Mouse (Mus musculus) stomach, postnatal 0 days (tissue): ENCODE data around the gene Rab11b. TPM values are rescaled to one million over a fixed set of nuclear protein-coding genes. Genes with fewer than 3 reads are reported as not detected.

ENCODE experiments used
- ATAC-seq: fragments of 200-750 bp; cut with Nextera tagmentation; 2 replicates; pipeline ENCODE4 v1.8.0; 2017; ENCODE audit not compliant: low FRiP score, low TSS enrichment
- DNase-seq: peaks from one replicate; pipeline ENCODE4 v3.0.0-alpha.2; 2016; ENCODE audit warnings: low spot score
- H3K27ac ChIP-seq: fragments of 300-500 bp; sonication (generic); replicated peaks from 2 replicates; pipeline ENCODE4 v1.5.1; 2014; ENCODE audit warnings: mild to moderate bottlenecking, control low read depth
- H3K27me3 ChIP-seq: fragments of 300-500 bp; sonication (generic); 2 replicates; pipeline ENCODE4 v1.6.1; 2014; ENCODE audit warnings: low read length; ENCODE audit not compliant: control insufficient read depth, insufficient read depth
- H3K36me3 ChIP-seq: fragments of 300-500 bp; sonication (generic); 2 replicates; pipeline ENCODE4 v1.6.1; 2014; ENCODE audit warnings: low read length, mixed read lengths; ENCODE audit not compliant: control insufficient read depth, insufficient read depth
- H3K4me1 ChIP-seq: fragments of 300-500 bp; sonication (generic); replicated peaks from 2 replicates; pipeline ENCODE4 v1.6.1; 2014; ENCODE audit warnings: antibody characterized with exemption; ENCODE audit not compliant: control insufficient read depth, insufficient read depth
- H3K4me2 ChIP-seq: fragments of 300-500 bp; sonication (generic); replicated peaks from 2 replicates; pipeline ENCODE4 v1.6.1; 2014; ENCODE audit warnings: low read depth, mild to moderate bottlenecking, control low read depth, moderate library complexity
- H3K4me3 ChIP-seq: fragments of 300-500 bp; sonication (generic); 2 replicates; pipeline ENCODE4 v1.5.1; 2014; ENCODE audit warnings: low read depth, low read length, control low read depth
- H3K9ac ChIP-seq: fragments of 300-500 bp; sonication (generic); 2 replicates; pipeline ENCODE4 v1.6.1; 2014; ENCODE audit warnings: mild to moderate bottlenecking, low read length, control low read depth, mixed read lengths
- H3K9me3 ChIP-seq: fragments of 300-500 bp; sonication (generic); 2 replicates; pipeline ENCODE4 v1.6.1; 2016; ENCODE audit warnings: low read length; ENCODE audit not compliant: control insufficient read depth
- CTCF ChIP-seq: IDR thresholded peaks from 2 replicates; pipeline ENCODE4 v1.5.1; 2016; ENCODE audit warnings: antibody characterized with exemption, low read depth, mild to moderate bottlenecking, moderate library complexity
- EP300 ChIP-seq: optimal IDR thresholded peaks from 2 replicates; pipeline ENCODE3; 2016; ENCODE audit warnings: antibody characterized with exemption
- WGBS: fragments of 180-500 bp; shearing (Covaris S2); extraction: QIAGEN DNeasy Blood & Tissue Kit; methylation state at CpG from one replicate; pipeline ENCODE4 v1.1.7; 2014; 5-methylcytosine and 5-hydroxymethylcytosine counted together
- polyA plus RNA-seq: library from polyadenylated mRNA; unstranded; fragments of >200 nt; fragmentation: Nextera tagmentation; extraction: Ambion mirVana; gene quantifications from 2 replicates; pipeline ENCODE4 v1.2.1, GENCODE M21; 2015

Gene Rab11b
- polyA plus RNA-seq, 1 experiment from 2014 or later, result 164 TPM

DNA sequence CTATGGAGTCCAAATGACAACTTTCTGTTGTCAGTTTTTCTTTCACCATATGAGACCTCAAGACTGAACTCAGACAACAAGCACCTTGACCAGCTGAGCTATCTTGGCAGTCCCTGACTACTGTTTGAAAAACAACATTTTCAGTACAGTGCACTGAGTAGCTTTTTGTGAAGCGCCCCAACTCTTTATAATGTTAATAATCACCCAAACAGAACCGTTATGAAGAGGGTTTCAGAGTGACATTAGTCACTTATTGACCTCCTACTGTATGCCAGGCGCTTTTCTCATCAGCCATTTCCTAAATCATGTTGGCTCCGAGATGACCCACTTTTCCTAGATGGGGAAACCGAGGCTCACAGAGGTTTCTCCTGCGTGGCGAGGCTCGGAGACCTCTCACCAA is 42.3 kb downstream of the Rab11b start:
- WGBS, result 8% methylated on average over 8 of the region's 8 CpGs
- no peak for TF ChIP-seq EP300
- TF ChIP-seq CTCF, result no peak
- peak overlapping the region; percentile 19; the same call in 1 of the 2 replicates for H3K27ac ChIP-seq

DNA sequence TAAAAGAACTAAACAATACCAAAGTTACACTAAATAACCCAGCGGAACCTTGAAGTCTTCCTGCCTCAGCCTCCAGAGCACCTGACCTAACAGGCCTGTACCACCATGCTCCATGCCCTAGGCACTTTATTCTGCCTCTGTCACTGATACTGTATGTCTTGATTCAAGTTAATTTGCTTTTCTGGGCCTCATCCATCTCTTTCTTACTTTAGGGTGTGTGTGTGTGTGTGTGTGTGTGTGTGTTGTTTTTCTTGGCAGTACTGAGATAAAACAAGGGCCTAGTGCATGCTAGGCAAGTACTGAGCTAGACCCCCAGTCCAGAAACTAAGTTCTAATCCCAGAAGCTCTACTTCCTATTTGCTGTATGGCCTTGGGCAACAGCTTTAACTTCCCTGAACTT is 43.1 kb downstream of the Rab11b start:
- H3K4me3 ChIP-seq, result no peak overlapping the region
- no peak overlapping the region for H3K4me2 ChIP-seq
- no peaks in the 10 kb centered on the region for H3K9me3 ChIP-seq
- no peaks in the 10 kb centered on the region for H3K36me3 ChIP-seq
- no peak overlapping the region for H3K27ac ChIP-seq
- TF ChIP-seq EP300 (no peak), CTCF (no peak)
- ATAC-seq, result no peak
- H3K27me3 ChIP-seq, result no peaks in the 10 kb centered on the region
- no peak for DNase-seq
- no peaks in the 10 kb centered on the region for H3K4me1 ChIP-seq
- WGBS, result 100% methylated on average over 1 of the region's 1 CpGs
- no peak overlapping the region for H3K9ac ChIP-seq

More for the DNA sequence above, 42.3 kb downstream of the Rab11b start:
- ATAC-seq (no peak), DNase-seq (no peak)
- Histone ChIP-seq H3K9me3 (no peaks in the 10 kb centered on the region), H3K4me1 (no peaks in the 10 kb centered on the region), H3K36me3 (no peaks in the 10 kb centered on the region), H3K27me3 (no peaks in the 10 kb centered on the region), H3K4me3 (peak overlapping the region; percentile 60), H3K4me2 (peak overlapping the region; percentile 79), H3K9ac (peak overlapping the region; percentile 68)

DNA sequence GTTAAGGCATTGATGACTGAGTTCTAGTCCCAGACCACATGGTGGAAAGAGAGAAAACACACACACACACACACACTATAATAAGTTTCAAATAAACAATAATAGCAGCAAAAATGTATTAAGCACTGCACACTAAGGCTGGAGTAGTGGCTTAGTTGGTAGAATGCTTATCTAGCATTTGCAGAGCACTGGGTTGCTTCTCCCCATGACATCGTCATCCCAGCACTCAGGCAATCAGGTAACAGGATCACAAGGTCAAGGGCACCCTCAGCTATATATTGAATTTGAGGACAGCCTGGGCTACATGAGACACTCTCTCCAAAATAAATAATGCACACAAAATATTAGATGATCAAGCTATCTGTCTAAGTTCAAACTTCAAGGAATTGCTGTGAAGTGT is 45.6 kb downstream of the Rab11b start:
- H3K9me3 ChIP-seq, result no peaks in the 10 kb centered on the region
- no peak overlapping the region for H3K4me2 ChIP-seq
- H3K9ac ChIP-seq, result no peak overlapping the region
- TF ChIP-seq CTCF, result no peak
- no peak for TF ChIP-seq EP300
- H3K4me3 ChIP-seq, result no peak overlapping the region
- DNase-seq (no peak), ATAC-seq (no peak)
- no peak overlapping the region for H3K27ac ChIP-seq
- no peaks in the 10 kb centered on the region for H3K4me1 ChIP-seq
- WGBS, result 74% methylated on average over 1 of the region's 1 CpGs
- no peaks in the 10 kb centered on the region for H3K27me3 ChIP-seq
- no peaks in the 10 kb centered on the region for H3K36me3 ChIP-seq

DNA sequence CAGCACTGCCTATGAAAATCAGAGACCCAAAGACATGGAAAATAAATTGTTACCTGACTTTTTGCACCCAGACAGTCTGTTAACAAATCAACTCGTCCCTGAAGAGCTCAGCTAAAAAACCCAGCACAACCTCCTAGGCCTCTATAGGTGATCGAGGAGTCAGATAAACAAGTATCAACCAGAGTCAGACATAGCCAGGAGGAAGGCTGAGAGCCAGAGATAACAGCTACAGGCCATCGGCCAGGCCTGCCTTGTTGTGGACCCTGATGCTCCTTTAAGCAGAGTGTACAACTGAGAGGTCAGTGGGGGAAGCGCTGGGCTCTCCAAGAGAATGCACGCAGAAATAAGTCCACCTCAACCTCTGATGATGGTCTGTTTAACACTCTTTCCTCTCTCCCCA is 47.1 kb downstream of the Rab11b start:
- Histone ChIP-seq H3K27me3 (no peaks in the 10 kb centered on the region), H3K36me3 (0 out of 2 replicates have a peak, but pooled peaks cover 3% of the 10 kb centered on the region), H3K4me1 (no peaks in the 10 kb centered on the region), H3K9me3 (no peaks in the 10 kb centered on the region), H3K4me2 (no peak overlapping the region), H3K9ac (no peak overlapping the region), H3K4me3 (no peak overlapping the region), H3K27ac (no peak overlapping the region)
- ATAC-seq, result no peak
- no peak for DNase-seq
- TF ChIP-seq CTCF (no peak), EP300 (no peak)
- WGBS, result 68% methylated on average over 5 of the region's 5 CpGs

DNA sequence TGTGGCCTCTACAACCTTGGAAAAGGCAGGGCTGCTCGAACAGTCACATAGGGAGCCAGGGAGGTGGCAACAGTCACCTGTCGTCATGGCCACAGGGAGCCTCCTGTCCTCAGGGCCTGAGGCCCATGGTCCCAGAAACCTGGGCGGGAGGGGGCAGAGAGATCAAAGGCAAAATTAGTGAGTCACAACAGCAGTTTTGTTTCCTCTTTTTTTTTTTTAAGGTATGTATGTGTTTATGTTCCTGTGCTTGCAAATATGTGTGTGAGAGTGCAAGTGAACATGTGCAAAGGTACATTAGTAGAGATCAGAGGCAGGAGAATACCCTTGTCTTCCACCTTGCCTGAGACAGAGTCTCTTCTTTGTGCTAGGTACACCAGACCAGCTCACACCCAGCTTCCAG is 50.5 kb downstream of the Rab11b start:
- no peak for DNase-seq
- no peak for ATAC-seq
- TF ChIP-seq CTCF, result no peak
- no peak for TF ChIP-seq EP300

DNA sequence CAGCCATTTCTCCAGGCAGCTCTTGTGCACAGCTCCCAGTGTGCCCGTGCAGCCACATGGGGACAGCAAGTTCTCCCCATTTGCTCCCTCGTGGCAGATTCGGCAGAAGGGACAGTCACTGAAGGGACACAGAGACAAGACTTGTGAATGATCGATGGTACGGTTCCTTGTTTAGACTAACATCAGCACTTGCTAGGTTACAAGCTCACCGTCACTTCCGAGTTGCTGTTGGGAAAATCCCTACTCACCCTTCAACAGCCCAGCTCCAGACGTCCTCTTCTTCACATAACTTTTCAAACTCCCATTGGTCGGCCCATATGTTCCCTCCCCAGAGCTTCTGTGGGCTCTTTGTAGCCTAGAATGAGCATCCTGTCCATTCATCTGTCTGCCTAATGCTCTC is 57.2 kb downstream of the Rab11b start:
- TF ChIP-seq CTCF (no peak), EP300 (no peak)
- H3K4me1 ChIP-seq, result no peaks in the 10 kb centered on the region
- no peak overlapping the region for H3K4me3 ChIP-seq
- H3K9me3 ChIP-seq, result no peaks in the 10 kb centered on the region
- no peak overlapping the region for H3K27ac ChIP-seq
- peaks cover 5% of the 10 kb centered on the region; the same call in 1 of the 2 replicates for H3K36me3 ChIP-seq
- WGBS, result 86% methylated on average over 9 of the region's 9 CpGs
- DNase-seq (no peak), ATAC-seq (no peak)
- H3K27me3 ChIP-seq, result no peaks in the 10 kb centered on the region
- no peak overlapping the region for H3K4me2 ChIP-seq
- no peak overlapping the region for H3K9ac ChIP-seq

More for the DNA sequence above, 50.5 kb downstream of the Rab11b start:
- Histone ChIP-seq H3K4me2 (no peak overlapping the region), H3K4me1 (no peaks in the 10 kb centered on the region), H3K27ac (no peak overlapping the region), H3K36me3 (0 out of 2 replicates have a peak, but pooled peaks cover 3% of the 10 kb centered on the region), H3K27me3 (no peaks in the 10 kb centered on the region), H3K9me3 (no peaks in the 10 kb centered on the region), H3K4me3 (no peak overlapping the region), H3K9ac (no peak overlapping the region)
- 76% methylated on average over 3 of the region's 3 CpGs for WGBS
